Mouse (Mus musculus) liver, embryonic 14.5 days (tissue): ENCODE data around the gene Parvb. TPM values are rescaled to one million over a fixed set of nuclear protein-coding genes. Genes with fewer than 3 reads are reported as not detected.

Experiments
- ATAC-seq: fragments of 200-750 bp; cut with Nextera tagmentation; 2 replicates; pipeline ENCODE4 v1.8.0; 2017; ENCODE audit warnings: moderate number of reproducible peaks, mild to moderate bottlenecking, moderate library complexity; ENCODE audit not compliant: insufficient read depth
- DNase-seq, 3 experiments: peaks; one replicate each; pipeline ENCODE4 v3.0.0-alpha.2; 2012 to 2013; ENCODE audit warnings: low read depth in 3 of 3, low spot score in 3 of 3
- H3K27ac ChIP-seq: fragments of 300-500 bp; sonication (generic); 2 replicates; pipeline ENCODE4 v1.5.1; 2014; ENCODE audit warnings: moderate library complexity, mild to moderate bottlenecking, control low read depth, inconsistent platforms
- H3K27me3 ChIP-seq: fragments of 300-500 bp; sonication (generic); 2 replicates; pipeline ENCODE4 v1.6.1; 2014; ENCODE audit warnings: mild to moderate bottlenecking, low read length, moderate library complexity; ENCODE audit not compliant: control insufficient read depth, insufficient read depth
- H3K36me3 ChIP-seq: fragments of 300-500 bp; sonication (generic); replicated peaks from 2 replicates; pipeline ENCODE4 v1.6.1; 2014; ENCODE audit warnings: low read depth; ENCODE audit not compliant: control insufficient read depth, insufficient read depth
- H3K4me1 ChIP-seq, 2 experiments: fragments of 200-500 bp in 1 of 2; fragments of 300-500 bp in 1 of 2; sonication (generic) in 1 of 2; replicated peaks; 2 replicates each; pipeline ENCODE4 v1.6.1; 2012 to 2014; ENCODE audit warnings: antibody characterized with exemption in 1 of 2, inconsistent platforms in 1 of 2, low read length in 1 of 2; ENCODE audit not compliant: control insufficient read depth in 2 of 2, insufficient read depth in 2 of 2
- H3K4me2 ChIP-seq: fragments of 300-500 bp; sonication (generic); 2 replicates; pipeline ENCODE4 v1.6.1; 2014; ENCODE audit warnings: low read depth, mild to moderate bottlenecking, control low read depth, moderate library complexity
- H3K4me3 ChIP-seq, 2 experiments: fragments of 200-500 bp in 1 of 2; fragments of 300-500 bp in 1 of 2; sonication (generic) in 1 of 2; 2 replicates each; pipeline ENCODE4 v1.5.1; 2012 to 2014; ENCODE audit warnings: low read depth in 2 of 2, low read length in 2 of 2, mild to moderate bottlenecking in 2 of 2, control low read depth in 1 of 2, inconsistent platforms in 1 of 2, moderate library complexity in 1 of 2; ENCODE audit not compliant: insufficient read depth in 1 of 2
- H3K9ac ChIP-seq: fragments of 300-500 bp; sonication (generic); replicated peaks from 2 replicates; pipeline ENCODE4 v1.6.1; 2014; ENCODE audit warnings: mild to moderate bottlenecking, control low read depth, moderate library complexity
- H3K9me3 ChIP-seq: fragments of 300-500 bp; sonication (generic); 2 replicates; pipeline ENCODE4 v1.6.1; 2016; ENCODE audit warnings: low read length, mixed read lengths; ENCODE audit not compliant: control insufficient read depth
- CTCF ChIP-seq: IDR thresholded peaks from 2 replicates; pipeline ENCODE4 v1.5.1; 2016; ENCODE audit warnings: antibody characterized with exemption, low read depth, control low read depth
- EP300 ChIP-seq: IDR thresholded peaks from 2 replicates; pipeline ENCODE4 v1.6.1; 2016; ENCODE audit warnings: antibody characterized with exemption, low read depth
- WGBS: fragments of 180-500 bp; shearing (Covaris S2); extraction: QIAGEN DNeasy Blood & Tissue Kit; methylation state at CpG from one replicate; pipeline ENCODE4 v1.1.7; 2014; ENCODE audit not compliant: insufficient replicate concordance; 5-methylcytosine and 5-hydroxymethylcytosine counted together
- polyA plus RNA-seq, 2 experiments: library from polyadenylated mRNA; depleted of rRNA in 1 of 2; stranded (reverse) in 1 of 2; unstranded in 1 of 2; fragments of >200 nt; fragmentation: Nextera tagmentation in 1 of 2; extraction: Ambion mirVana in 1 of 2; gene quantifications; 2 replicates each; pipeline versions ENCODE4 v1.2.1 to v1.2.3; 2012 to 2014

Parvb gene
- polyA plus RNA-seq, 2 experiments, result 7.3 to 22.6 TPM

DNA sequence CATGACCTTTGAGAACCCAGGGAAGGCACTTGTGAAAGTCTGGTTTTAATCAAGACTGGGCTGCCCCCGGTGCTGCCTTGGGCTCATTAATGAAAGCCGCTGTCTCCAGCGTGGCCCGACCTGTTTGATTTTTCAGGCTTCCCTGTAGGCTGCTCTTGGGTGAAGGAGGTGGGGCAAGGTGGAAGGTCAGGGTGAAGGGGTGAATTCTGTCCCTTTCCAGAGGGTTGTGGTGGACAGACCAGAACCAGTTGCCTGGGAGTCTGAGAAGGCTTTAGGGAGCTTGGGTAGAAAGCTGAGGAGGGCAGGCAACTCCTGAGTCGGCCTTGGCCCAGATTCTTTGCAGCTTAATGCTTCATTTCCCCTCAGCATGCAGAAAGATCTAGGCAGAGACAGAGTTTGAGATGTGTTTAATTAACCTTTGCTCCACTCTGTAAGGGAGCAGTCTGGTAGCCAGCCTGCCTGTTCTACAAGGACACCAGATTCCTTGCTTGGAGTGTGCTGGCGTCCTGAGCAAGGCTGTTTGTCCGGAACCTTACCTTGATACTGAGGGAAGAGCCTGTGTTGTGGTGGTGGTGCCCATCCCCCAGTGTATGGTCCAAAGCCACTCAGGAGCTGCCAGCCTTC is 15.3 kb upstream of the Parvb start:
- Histone ChIP-seq H3K27ac (no peak overlapping the region), H3K4me1 (peaks cover 0 to 17% of the 10 kb centered on the region in 2 experiments; a peak in 3 of 4 replicates), H3K9me3 (no peaks in the 10 kb centered on the region), H3K9ac (no peak overlapping the region; the same call in 1 of the 2 replicates), H3K4me3 (no peak overlapping the region), H3K4me2 (no peak overlapping the region), H3K36me3 (peaks cover 7% of the 10 kb centered on the region), H3K27me3 (no peaks in the 10 kb centered on the region; the same call in 1 of the 2 replicates)
- ATAC-seq (no peak), DNase-seq (no peak)
- TF ChIP-seq CTCF (no peak), EP300 (no peak)
- 57% methylated on average over 7 of the region's 7 CpGs for WGBS

DNA sequence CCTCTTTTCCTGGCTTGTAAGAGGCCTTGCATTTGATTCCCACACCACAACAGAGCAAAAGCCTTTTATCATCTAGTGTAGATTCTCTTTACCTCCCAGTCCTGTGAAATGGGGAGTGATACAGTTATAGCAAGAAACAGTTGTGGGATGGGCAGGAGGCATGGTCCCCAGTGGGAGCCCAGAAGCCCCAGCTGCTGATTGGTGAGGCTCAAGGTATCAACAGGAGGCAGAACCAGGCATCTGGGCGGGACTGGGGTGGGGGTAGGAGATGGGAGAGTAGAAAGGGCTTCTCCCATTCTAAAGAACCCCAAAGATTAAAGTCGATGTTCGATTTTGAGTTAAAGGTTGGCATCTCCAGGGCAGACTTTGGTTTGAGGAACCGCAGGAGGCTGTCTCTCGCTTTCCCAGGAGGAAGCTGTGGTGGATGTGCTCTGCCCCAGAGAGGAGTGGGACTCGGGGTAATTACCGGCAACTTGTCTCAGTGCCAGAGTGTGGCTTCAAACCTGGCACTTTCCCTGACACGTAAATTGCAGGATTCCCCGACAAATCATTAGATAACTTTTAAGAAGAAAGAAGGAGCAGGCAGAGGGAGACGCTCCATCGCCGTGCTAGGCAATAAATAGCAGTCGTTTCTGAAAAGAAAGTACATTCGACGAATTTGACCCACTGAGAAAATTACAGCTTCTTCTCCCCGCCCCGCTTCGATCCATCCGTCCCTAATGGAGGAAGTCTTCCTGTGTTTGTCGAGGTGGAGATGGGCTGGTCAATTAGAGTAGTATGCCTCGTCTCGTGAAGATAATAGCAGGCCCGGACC is 13.7 kb upstream of the Parvb start:
- TF ChIP-seq CTCF, result no peak
- TF ChIP-seq EP300, result no peak
- Histone ChIP-seq H3K4me2 (no peak overlapping the region), H3K27me3 (no peaks in the 10 kb centered on the region; the same call in 1 of the 2 replicates), H3K27ac (no peak overlapping the region), H3K4me1 (peaks cover 0 to 14% of the 10 kb centered on the region in 2 experiments; a peak in 2 of 4 replicates), H3K4me3 (no peak overlapping the region), H3K36me3 (peaks cover 3% of the 10 kb centered on the region; the same call in 1 of the 2 replicates), H3K9me3 (no peaks in the 10 kb centered on the region), H3K9ac (no peak overlapping the region)
- 34% methylated on average over 23 of the region's 23 CpGs for WGBS
- no peak for DNase-seq
- no peak for ATAC-seq

DNA sequence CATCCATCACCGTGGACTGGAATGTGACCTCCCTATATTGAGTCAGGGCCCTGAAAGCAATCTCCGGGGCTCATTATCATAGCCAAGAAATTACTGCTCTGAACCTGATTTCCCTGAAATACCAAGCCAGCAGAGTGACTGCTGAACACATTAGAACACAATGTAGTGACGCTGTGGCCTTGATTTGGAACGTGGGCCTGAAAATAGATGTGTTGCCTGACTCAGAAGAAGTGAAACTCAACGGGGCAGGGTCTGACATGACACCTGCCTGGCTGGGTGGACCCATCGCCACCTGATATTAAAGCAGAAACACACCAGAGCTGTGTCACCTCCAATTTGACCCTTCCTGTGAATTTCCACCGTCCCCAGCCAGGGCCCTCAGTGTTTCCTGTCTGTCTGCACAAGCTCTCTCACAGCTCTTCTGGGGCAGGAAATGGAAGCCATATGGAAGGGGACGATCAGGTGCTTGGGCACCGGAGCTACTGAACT is 13.0 kb upstream of the Parvb start:
- Histone ChIP-seq H3K4me3 (no peak overlapping the region), H3K9me3 (no peaks in the 10 kb centered on the region), H3K9ac (no peak overlapping the region), H3K4me2 (no peak overlapping the region), H3K4me1 (peaks cover 0 to 14% of the 10 kb centered on the region in 2 experiments; a peak in 2 of 4 replicates), H3K36me3 (peaks cover 3% of the 10 kb centered on the region; the same call in 1 of the 2 replicates), H3K27me3 (no peaks in the 10 kb centered on the region; the same call in 1 of the 2 replicates), H3K27ac (no peak overlapping the region)
- no peak for TF ChIP-seq EP300
- TF ChIP-seq CTCF, result no peak
- no peak for ATAC-seq
- 25% methylated on average over 9 of the region's 9 CpGs for WGBS
- DNase-seq, result no peak

DNA sequence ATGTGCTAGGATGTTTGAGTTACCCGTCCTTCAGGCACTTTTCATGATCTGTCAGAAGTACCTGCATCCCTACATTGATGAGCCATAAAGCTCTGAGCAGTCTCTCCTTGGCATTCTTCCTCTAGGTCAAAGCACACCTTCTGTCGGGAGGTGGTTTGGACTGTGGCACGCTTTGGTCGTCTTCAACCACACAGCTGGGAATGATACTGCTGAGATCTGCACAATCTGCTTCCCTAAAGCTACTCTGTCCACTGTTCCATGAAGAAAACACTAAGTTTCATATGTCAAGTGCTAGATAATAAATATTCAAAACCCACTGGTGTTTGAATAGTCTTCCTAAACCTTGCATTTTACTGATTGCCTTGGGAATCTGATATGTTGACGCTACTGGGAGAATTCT is 10.3 kb upstream of the Parvb start:
- Histone ChIP-seq H3K36me3 (no peaks in the 10 kb centered on the region), H3K9me3 (no peaks in the 10 kb centered on the region), H3K4me2 (no peak overlapping the region), H3K27me3 (no peaks in the 10 kb centered on the region; the same call in 1 of the 2 replicates), H3K9ac (no peak overlapping the region), H3K4me3 (no peak overlapping the region), H3K4me1 (peaks cover 0 to 12% of the 10 kb centered on the region in 2 experiments; a peak in 2 of 4 replicates), H3K27ac (no peak overlapping the region)
- no peak for ATAC-seq
- no peak for TF ChIP-seq EP300
- no peak for TF ChIP-seq CTCF
- no peak for DNase-seq
- WGBS, result 70% methylated on average over 5 of the region's 5 CpGs

DNA sequence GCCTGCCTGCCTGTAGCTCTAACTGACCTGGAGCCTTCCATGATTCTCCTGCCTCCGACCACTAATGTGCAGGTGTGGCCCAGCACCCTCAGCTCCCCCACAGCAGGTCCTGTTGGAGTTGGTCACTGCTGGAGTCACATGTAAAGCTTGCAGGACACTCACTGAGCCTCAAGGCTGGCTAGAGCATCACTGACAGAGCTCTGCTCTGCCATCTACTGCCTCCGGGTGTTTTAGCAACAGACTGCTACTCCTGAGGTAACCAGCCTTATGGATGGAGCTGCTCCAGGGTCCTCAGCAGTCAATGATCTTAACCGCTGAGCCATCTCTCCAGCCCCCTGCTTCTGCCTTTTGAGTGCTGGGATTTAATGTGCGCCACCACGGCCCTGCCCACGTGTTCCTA is 8.4 kb upstream of the Parvb start:
- ATAC-seq, result no peak
- H3K27ac ChIP-seq, result no peak overlapping the region
- WGBS, result 41% methylated on average over 6 of the region's 6 CpGs

More for the DNA sequence above, 8.4 kb upstream of the Parvb start:
- no peaks in the 10 kb centered on the region; the same call in 1 of the 2 replicates for H3K27me3 ChIP-seq
- TF ChIP-seq CTCF (peak; percentile 20; the same call in 1 of the 2 replicates), EP300 (no peak)
- no peak overlapping the region for H3K4me2 ChIP-seq
- H3K4me3 ChIP-seq, result no peak overlapping the region
- no peak overlapping the region for H3K9ac ChIP-seq
- H3K9me3 ChIP-seq, result no peaks in the 10 kb centered on the region
- no peaks in the 10 kb centered on the region for H3K36me3 ChIP-seq
- no peak for DNase-seq
- H3K4me1 ChIP-seq, result no peaks in the 10 kb centered on the region; a peak in 1 of 4 replicates
